Mouse (Mus musculus): Measurements from ENCODE around the gene Gm14862. TPM values are rescaled to one million over a fixed set of nuclear protein-coding genes. Genes with fewer than 3 reads are reported as not detected.

The Gm14862 gene
- total RNA-seq, 2 experiments from 2014 or later: not detected

GRCm38 (mm10) chrX:9227105-9227504, 29.6 kb downstream of the Gm14862 start:
- DNase-seq (ENCODE audit: low spot score in 2 of 2): no peak

GRCm38 (mm10) chrX:9222412-9223221, 34.1 kb downstream of the Gm14862 start:
- no peak for DNase-seq (ENCODE audit: low spot score in 2 of 2)

- no peak for DNase-seq (ENCODE audit: low spot score in 2 of 2)
Observed at GRCm38 (mm10) chrX:9221736-9222135, 35.0 kb downstream of the Gm14862 start.

DNA sequence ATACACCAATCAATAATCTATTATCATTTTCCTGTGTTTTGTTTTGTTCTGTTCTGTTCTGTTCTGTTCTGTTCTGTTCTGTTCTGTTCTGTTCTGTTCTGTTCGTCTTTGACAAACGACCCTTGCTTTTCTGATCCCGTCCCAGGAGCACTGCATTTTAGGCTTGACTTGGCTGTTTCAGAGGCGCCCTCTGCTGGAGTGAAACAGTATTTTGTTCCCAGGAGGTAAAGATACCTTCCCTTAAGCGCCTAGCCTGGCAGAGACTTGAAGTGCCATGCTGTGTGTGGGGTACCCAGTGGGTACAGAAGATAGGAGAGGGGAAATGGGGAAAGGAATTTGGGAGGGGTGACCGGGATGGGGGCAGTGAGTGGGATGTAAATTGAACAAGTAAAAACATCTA, 35.5 kb downstream of the Gm14862 start:
- DNase-seq (ENCODE audit: low spot score in 2 of 2): peak in 1 of 2 experiments; percentile 10

DNA sequence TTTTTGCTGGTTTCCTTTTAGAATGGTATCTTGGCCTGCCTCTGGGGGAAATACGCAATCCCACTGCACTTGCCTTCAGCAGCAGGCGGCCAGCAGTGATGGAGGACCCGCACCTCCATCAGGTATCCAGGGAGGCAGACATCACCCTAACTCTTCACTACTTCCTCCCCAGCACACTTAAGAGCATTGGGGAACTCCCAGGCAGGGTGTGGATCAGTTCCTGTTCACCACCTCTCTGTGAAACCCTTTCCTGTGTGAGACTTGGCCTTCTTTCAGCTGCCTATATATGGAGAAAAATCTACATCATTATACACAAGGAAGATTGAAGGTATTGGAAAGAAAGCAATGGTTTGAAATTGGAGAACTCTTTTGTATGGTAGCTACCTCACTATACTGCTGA, 37.1 kb downstream of the Gm14862 start:
- DNase-seq (ENCODE audit: low spot score in 2 of 2): no peak

DNA sequence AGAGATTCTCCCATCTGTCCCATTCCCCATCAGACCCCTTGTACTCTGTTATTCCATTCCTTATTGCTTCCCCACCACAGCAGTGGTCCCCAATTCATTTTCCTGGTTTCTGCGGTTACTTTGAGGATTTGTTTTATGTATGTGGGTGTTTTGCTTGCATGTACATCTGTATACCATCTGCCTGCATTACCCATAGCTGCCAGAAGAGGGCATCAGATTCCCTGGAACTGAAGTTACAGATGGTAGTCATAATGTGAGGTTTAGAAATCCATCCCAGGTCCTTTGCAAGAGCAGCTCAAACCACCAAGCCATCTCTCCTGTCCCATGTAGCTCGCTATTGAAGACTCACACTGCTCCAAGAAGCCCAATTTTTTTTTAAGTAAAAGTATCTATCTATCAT, 40.5 kb downstream of the Gm14862 start:
- no peak for DNase-seq (ENCODE audit: low spot score in 2 of 2)

DNA sequence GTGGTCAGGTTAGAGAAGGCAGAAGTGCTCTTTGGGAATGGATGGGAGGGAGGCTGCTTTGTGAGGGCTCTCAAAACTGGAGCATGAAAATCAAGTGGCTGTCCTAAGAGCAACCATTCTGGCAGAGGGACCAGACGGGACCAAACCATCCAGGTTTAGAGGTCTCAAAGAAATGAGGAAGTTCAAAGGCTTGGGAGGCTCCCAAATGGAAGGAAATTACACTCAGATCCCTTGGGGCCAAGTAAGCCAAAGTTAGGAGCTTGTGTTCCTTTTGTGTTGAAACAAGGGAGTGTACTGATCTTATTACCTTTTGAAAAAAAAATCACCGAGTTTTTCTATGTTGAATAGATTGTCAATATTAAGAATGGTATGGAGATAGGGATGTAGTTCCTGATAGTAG, 51.6 kb downstream of the Gm14862 start:
- DNase-seq (ENCODE audit: low spot score in 2 of 2): no peak

- DNase-seq (ENCODE audit: low spot score in 2 of 2): no peak
Observed at GRCm38 (mm10) chrX:9202781-9203405, 53.8 kb downstream of the Gm14862 start.

DNA sequence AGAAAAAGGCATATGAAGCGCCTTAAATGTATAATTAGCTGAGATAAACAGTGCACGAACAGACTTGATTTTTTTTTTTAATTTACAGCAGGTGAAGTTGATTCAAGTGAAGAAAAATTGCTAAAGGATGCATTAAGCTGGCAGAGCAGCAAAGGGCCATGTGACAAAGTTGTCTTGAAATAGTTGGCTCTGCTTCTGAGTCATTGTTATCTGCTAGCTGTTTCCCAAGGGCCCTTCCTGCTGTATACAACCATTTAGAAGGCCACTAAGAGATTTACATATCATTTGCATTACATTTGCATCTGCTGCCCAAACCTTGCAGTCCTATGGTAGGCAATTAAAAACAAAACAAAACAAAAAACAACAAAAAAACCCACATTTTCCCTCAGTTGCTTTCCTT, 54.7 kb downstream of the Gm14862 start:
- DNase-seq (ENCODE audit: low spot score in 2 of 2): no peak

Other genes with a start within 250 kb of the Gm14862 start
- not detected for gene Fthl17e, start 223.4 kb downstream of the Gm14862 start, total RNA-seq (2021)
- not detected for gene Fthl17f, start 193.9 kb downstream of the Gm14862 start, total RNA-seq (2021)
- gene 4930402K13Rik, start 152.3 kb downstream of the Gm14862 start, total RNA-seq (2021): not detected
- gene Lancl3, start 57.0 kb downstream of the Gm14862 start, total RNA-seq (2021): 1 to 10 TPM; 2.1 to 2.6 TPM
- gene Xk, start 15.9 kb upstream of the Gm14862 start, total RNA-seq (2021): 1 to 10 TPM; 3.0 to 3.4 TPM
- gene H2al1m, start 26.9 kb upstream of the Gm14862 start, total RNA-seq (2021): 1 to 10 TPM in 1 of 2 experiments, not detected in 1; 1.1 TPM
- gene H2al1k, start 93.7 kb upstream of the Gm14862 start, total RNA-seq (2021): not detected
- gene Cybb, start 230.9 kb upstream of the Gm14862 start, total RNA-seq (2021): 10 to 100 TPM in 1 of 2 experiments, 1 to 10 TPM in 1; 9.5 to 11.3 TPM

Measured in adrenal gland, postnatal 4 days (tissue).